9 mouse cellular contexts compared by ENCODE assay signal in genomic region chr15:28067373-28067772, GRCm38 (mm10). TPM values are rescaled to one million over a fixed set of nuclear protein-coding genes. Genes with fewer than 3 reads are reported as not detected.
DNase-seq lines count a peak whose midpoint lies in the region; ATAC-seq and TF ChIP-seq lines count a peak whose summit lies in the region.
"Had no signal": no experiment of that assay in that cellular context is flagged by ENCODE, and none has a peak within 500 bp of the region (broad histone marks: within the 10 kb centered on the region; RNA-seq: fewer than 3 reads in every experiment).

No protein-coding gene starts in this region.

- no peak overlapping the region for H3K4me3 ChIP-seq in left cerebral cortex, adult 2 months
- H3K4me3 ChIP-seq: limb, embryonic 12.5 days had no signal

- DNase-seq in cerebellum, adult 18-20 months, result peak; percentile 34 to 37
- DNase-seq in cerebellum, adult 11-12 months, result no peak
- no peak for DNase-seq in left cerebral cortex, adult 2 months (ENCODE audit: extremely low spot score in 1 of 2, low spot score in 2 of 2)
- no peak for DNase-seq in left cerebral cortex, adult 11 months (ENCODE audit: low spot score)
- DNase-seq in ES-CJ7 (ENCODE audit: low read depth, low spot score), result peak; percentile 55
- no peak for DNase-seq in spleen, adult 12 weeks (ENCODE audit: low spot score)

- no peak overlapping the region for H3K27ac ChIP-seq in left cerebral cortex, adult 2 months
- H3K27ac ChIP-seq: limb, embryonic 12.5 days had no signal

- intact Hi-C loops in left cerebral cortex, adult 2 months (cut with DNase I), result no loop called here

- peak; percentile 35 for ATAC-seq in inflammation-experienced regulatory T-cells, adult 6 months
- ATAC-seq in erythroblast, adult 5-6 weeks (replicated peaks; ENCODE audit: low FRiP score, poor library complexity, severe bottlenecking), result no peak

- peak; percentile 46 for TF ChIP-seq CTCF in left cerebral cortex, adult 2 months (IDR thresholded peaks at IDR 0.05)

RNA-seq across cellular contexts. Expression of gene Trio, which starts 41.7 kb away (rescaled TPM):
- 100 to 1,000 TPM; 252 to 279 TPM for total RNA-seq in left cerebral cortex, adult 2 months (2021)
- 1 to 10 TPM; 3.1 to 9.4 (median 9.0) TPM for polyA plus RNA-seq in inflammation-experienced regulatory T-cells, adult 6 months (2017; shearing (Covaris generic))
- 14.0 and 18.1 TPM in 2 replicates for total RNA-seq in erythroblast, adult 5-6 weeks (2015; ENCODE audit: low replicate concordance)
- 2.4 and 6.2 TPM in 2 replicates for total RNA-seq in erythroblast, adult 5-6 weeks (2017; ENCODE audit: low replicate concordance)

Comparison
In these comparisons a context has a peak if more than half of its experiments do, and no peak if none do; other contexts are left out.
1. DNase-seq: peak in cerebellum, adult 18-20 months (2 of 2) and ES-CJ7 (single experiment); none in cerebellum, adult 11-12 months (single experiment), left cerebral cortex, adult 2 months (0 of 2), left cerebral cortex, adult 11 months (single experiment) and spleen, adult 12 weeks (single experiment).
2. RNA of gene Trio, which starts 41.7 kb away (total RNA-seq): 252 to 279 TPM in left cerebral cortex, adult 2 months; 2.4 to 18.1 TPM in erythroblast, adult 5-6 weeks; every median in the first group is over 10 times any median in the second.